Mouse (Mus musculus): ENCODE results near the gene Pip5k1c. TPM values are rescaled to one million over a fixed set of nuclear protein-coding genes. Genes with fewer than 3 reads are reported as not detected.

Gene Pip5k1c
- polyA plus RNA-seq, 1 experiment from 2014 or later = 70.1 TPM

DNA sequence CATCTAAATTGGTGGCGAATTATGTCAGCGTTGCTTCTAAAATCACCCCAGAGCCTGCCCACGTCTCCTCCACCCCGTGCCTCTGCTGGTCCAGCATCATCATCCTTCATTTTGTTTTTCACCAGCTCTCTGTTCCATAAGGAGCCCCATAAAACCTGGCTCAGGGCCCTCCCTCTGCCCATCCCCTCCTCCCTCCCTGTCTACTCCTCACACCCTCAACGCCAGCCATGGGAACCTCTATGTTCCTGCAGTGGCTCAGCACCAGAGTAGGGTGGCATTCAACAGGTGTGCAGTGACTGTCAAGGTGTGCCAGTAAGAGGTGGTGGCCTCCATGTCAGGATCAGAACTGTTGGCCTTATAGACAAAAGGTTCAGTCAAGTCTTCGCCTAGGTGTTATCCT, 2.4 kb downstream of the Pip5k1c start:
- ATAC-seq (ENCODE audit: insufficient number of reproducible peaks, insufficient read depth, low FRiP score, low TSS enrichment) = no peak
- H3K27ac ChIP-seq = no peak overlapping the region
- H3K9ac ChIP-seq = peak overlapping the region; percentile 78; the same call in 1 of the 2 replicates
- 94% methylated on average over 6 of the region's 6 CpGs for WGBS
- no peak overlapping the region for H3K4me3 ChIP-seq
- no peak overlapping the region for H3K4me2 ChIP-seq (replicated peaks)
- H3K36me3 ChIP-seq = no peaks in the 10 kb centered on the region
- H3K4me1 ChIP-seq = peaks cover 38% of the 10 kb centered on the region
- no peaks in the 10 kb centered on the region for H3K9me3 ChIP-seq
- H3K27me3 ChIP-seq = peaks cover 18% of the 10 kb centered on the region

GRCm38 (mm10) chr10:81297246-81297645, 4.5 kb downstream of the Pip5k1c start:
- ATAC-seq (ENCODE audit: insufficient number of reproducible peaks, insufficient read depth, low FRiP score, low TSS enrichment) = no peak
- WGBS = 73% methylated on average over 6 of the region's 6 CpGs
- Histone ChIP-seq H3K36me3 (0 out of 2 replicates have a peak, but pooled peaks cover 6% of the 10 kb centered on the region), H3K27me3 (no peaks in the 10 kb centered on the region), H3K27ac (no peak overlapping the region), H3K4me1 (peaks cover 30% of the 10 kb centered on the region), H3K4me2 (replicated peaks) (no peak overlapping the region), H3K9ac (no peak overlapping the region), H3K4me3 (no peak overlapping the region), H3K9me3 (no peaks in the 10 kb centered on the region)

- no peak overlapping the region for H3K27ac ChIP-seq
Observed at GRCm38 (mm10) chr10:81297845-81298244, 5.1 kb downstream of the Pip5k1c start.

GRCm38 (mm10) chr10:81298369-81299100, 5.8 kb downstream of the Pip5k1c start:
- H3K4me1 ChIP-seq = peaks cover 36% of the 10 kb centered on the region
- H3K27me3 ChIP-seq = no peaks in the 10 kb centered on the region
- no peak for ATAC-seq (ENCODE audit: insufficient number of reproducible peaks, insufficient read depth, low FRiP score, low TSS enrichment)
- no peak overlapping the region for H3K4me2 ChIP-seq (replicated peaks)
- no peak overlapping the region for H3K9ac ChIP-seq
- 0 out of 2 replicates have a peak, but pooled peaks cover 6% of the 10 kb centered on the region for H3K36me3 ChIP-seq
- no peak overlapping the region for H3K27ac ChIP-seq
- H3K4me3 ChIP-seq = no peak overlapping the region
- 90% methylated on average over 17 of the region's 17 CpGs for whole genome bisulfite sequencing
- no peaks in the 10 kb centered on the region for H3K9me3 ChIP-seq

More at GRCm38 (mm10) chr10:81297845-81298244, 5.1 kb downstream of the Pip5k1c start:
- Histone ChIP-seq H3K9me3 (no peaks in the 10 kb centered on the region), H3K9ac (no peak overlapping the region), H3K4me3 (no peak overlapping the region), H3K36me3 (0 out of 2 replicates have a peak, but pooled peaks cover 6% of the 10 kb centered on the region), H3K4me2 (replicated peaks) (no peak overlapping the region), H3K27me3 (no peaks in the 10 kb centered on the region), H3K4me1 (peaks cover 30% of the 10 kb centered on the region)
- ATAC-seq (ENCODE audit: insufficient number of reproducible peaks, insufficient read depth, low FRiP score, low TSS enrichment) = no peak
- WGBS = 40% methylated on average over 10 of the region's 10 CpGs

- no peak for ATAC-seq (ENCODE audit: insufficient number of reproducible peaks, insufficient read depth, low FRiP score, low TSS enrichment)
- no peak overlapping the region for H3K27ac ChIP-seq
- H3K4me2 ChIP-seq (replicated peaks) = no peak overlapping the region
- H3K4me1 ChIP-seq = peaks cover 29% of the 10 kb centered on the region
- H3K4me3 ChIP-seq = no peak overlapping the region
- H3K9ac ChIP-seq = 0 out of 2 replicates have a peak overlapping the region, but pooled peaks have one; percentile 1
- WGBS = 91% methylated on average over 14 of the region's 14 CpGs
- no peaks in the 10 kb centered on the region for H3K27me3 ChIP-seq
- 0 out of 2 replicates have a peak, but pooled peaks cover 6% of the 10 kb centered on the region for H3K36me3 ChIP-seq
- no peaks in the 10 kb centered on the region for H3K9me3 ChIP-seq
Observed at GRCm38 (mm10) chr10:81299585-81300351, 7.0 kb downstream of the Pip5k1c start.

DNA sequence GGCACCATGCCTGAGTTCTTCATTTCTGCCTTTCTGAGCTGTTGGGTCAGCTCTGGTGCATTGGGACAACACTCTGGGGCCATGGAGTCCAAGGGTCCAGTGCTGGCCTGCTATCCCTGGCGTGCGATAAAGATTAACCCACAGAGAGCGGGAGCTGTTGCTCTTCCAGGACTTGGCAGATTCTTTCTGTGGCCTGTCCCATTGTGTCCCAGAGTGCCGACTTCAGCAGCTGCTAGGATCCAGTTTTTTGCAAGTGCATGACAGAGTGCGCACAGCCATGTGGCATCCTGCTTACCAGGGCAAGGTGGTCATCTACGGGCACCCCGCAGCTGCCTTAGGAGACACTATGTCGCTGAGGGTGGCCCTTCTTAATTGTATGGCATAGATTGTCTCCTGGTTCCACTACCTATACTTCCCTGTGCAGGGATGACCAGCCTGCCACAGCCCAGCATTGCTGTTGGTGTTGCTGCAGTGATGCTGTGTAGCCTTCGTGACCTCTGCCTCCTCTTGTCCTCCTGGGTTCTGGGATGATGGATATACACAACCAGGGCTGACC, 7.7 kb downstream of the Pip5k1c start:
- H3K4me3 ChIP-seq = no peak overlapping the region
- no peak for ATAC-seq (ENCODE audit: insufficient number of reproducible peaks, insufficient read depth, low FRiP score, low TSS enrichment)
- H3K4me1 ChIP-seq = peaks cover 23% of the 10 kb centered on the region; the same call in 1 of the 2 replicates
- H3K9me3 ChIP-seq = no peaks in the 10 kb centered on the region
- H3K27me3 ChIP-seq = no peaks in the 10 kb centered on the region
- no peak overlapping the region for H3K4me2 ChIP-seq (replicated peaks)
- 83% methylated on average over 9 of the region's 9 CpGs for WGBS
- no peak overlapping the region for H3K27ac ChIP-seq
- H3K9ac ChIP-seq = 0 out of 2 replicates have a peak overlapping the region, but pooled peaks have one; percentile 1
- 0 out of 2 replicates have a peak, but pooled peaks cover 8% of the 10 kb centered on the region for H3K36me3 ChIP-seq

DNA sequence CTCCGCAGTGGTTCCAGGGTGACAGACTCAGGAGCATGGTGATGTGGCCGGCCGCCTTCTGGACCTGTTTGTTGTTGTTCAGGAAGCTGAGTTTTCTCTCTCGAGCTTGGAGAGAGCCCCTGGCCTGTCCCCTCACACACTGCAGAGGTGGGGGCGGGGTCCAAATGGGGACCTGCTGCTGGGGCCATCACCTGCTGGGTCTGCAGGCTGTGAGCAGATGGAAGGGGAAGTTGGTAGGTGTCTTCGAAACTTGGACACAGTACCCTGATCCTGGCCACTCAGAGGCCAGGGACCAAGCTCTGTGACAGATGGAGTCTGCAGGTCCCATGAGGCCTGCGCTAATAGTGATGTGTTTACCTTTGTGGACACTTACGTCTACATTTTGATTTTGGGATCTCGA, 8.6 kb downstream of the Pip5k1c start:
- Histone ChIP-seq H3K4me1 (0 out of 2 replicates have a peak, but pooled peaks cover 23% of the 10 kb centered on the region), H3K4me3 (no peak overlapping the region), H3K9me3 (no peaks in the 10 kb centered on the region), H3K27me3 (no peaks in the 10 kb centered on the region), H3K9ac (no peak overlapping the region), H3K36me3 (peaks cover 17% of the 10 kb centered on the region), H3K4me2 (replicated peaks) (no peak overlapping the region), H3K27ac (no peak overlapping the region)
- ATAC-seq (ENCODE audit: insufficient number of reproducible peaks, insufficient read depth, low FRiP score, low TSS enrichment) = no peak
- WGBS = 76% methylated on average over 9 of the region's 9 CpGs

GRCm38 (mm10) chr10:81302288-81302687, 9.5 kb downstream of the Pip5k1c start:
- 61% methylated on average over 4 of the region's 4 CpGs for WGBS
- H3K4me1 ChIP-seq = 0 out of 2 replicates have a peak, but pooled peaks cover 21% of the 10 kb centered on the region
- H3K4me3 ChIP-seq = no peak overlapping the region
- no peak overlapping the region for H3K4me2 ChIP-seq (replicated peaks)
- H3K9me3 ChIP-seq = no peaks in the 10 kb centered on the region
- no peaks in the 10 kb centered on the region for H3K27me3 ChIP-seq
- peak overlapping the region; percentile 51 for H3K27ac ChIP-seq
- ATAC-seq (ENCODE audit: insufficient number of reproducible peaks, insufficient read depth, low FRiP score, low TSS enrichment) = no peak
- H3K9ac ChIP-seq = no peak overlapping the region
- H3K36me3 ChIP-seq = peaks cover 26% of the 10 kb centered on the region

DNA sequence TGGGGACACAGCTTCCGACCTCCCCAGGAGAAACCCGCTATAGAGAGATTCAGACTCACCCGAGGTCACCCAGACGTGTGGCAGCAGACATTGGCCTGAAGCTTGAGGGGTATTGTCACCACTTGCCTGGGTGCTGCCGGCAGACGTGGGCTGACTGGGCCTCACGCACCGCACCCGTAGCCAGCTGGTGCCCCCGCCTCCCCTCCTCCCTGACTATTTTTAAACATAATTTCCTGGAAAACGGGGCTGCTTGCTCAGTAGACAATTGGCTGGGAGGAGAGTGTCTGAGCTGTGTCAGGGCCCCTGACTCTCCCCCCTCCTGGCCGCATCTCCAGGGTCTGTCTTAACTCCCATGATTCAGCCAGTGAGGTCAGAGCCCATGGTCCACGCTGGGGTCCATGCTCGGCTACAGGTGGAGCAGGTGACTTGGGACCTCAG, 10.0 kb downstream of the Pip5k1c start:
- H3K4me2 ChIP-seq (replicated peaks) = no peak overlapping the region
- WGBS = 67% methylated on average over 14 of the region's 14 CpGs
- no peaks in the 10 kb centered on the region for H3K27me3 ChIP-seq
- H3K36me3 ChIP-seq = peaks cover 31% of the 10 kb centered on the region
- H3K9ac ChIP-seq = no peak overlapping the region
- H3K27ac ChIP-seq = no peak overlapping the region
- H3K4me3 ChIP-seq = no peak overlapping the region
- H3K4me1 ChIP-seq = 0 out of 2 replicates have a peak, but pooled peaks cover 18% of the 10 kb centered on the region
- ATAC-seq (ENCODE audit: insufficient number of reproducible peaks, insufficient read depth, low FRiP score, low TSS enrichment) = no peak
- no peaks in the 10 kb centered on the region for H3K9me3 ChIP-seq

DNA sequence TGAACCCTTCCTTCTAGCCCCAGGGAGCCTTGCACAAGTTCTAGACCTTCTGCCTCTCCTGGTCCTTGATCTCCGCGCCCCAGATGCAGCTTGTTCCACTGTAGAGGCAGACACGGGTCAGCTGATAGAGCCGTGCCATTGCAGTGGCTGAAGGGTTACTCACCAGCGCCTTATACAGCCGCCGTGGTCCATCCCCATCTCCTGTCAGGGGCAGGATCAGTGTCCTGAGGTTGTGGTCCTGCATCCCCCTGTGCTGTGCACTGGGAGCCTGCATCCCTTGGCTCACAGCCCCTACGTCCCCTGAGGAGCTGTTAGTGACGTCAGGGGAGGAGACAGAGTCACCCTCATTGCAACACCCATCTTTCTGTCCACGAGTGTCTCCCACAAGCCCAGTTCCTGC, 10.5 kb downstream of the Pip5k1c start:
- 72% methylated on average over 10 of the region's 10 CpGs for WGBS
- peaks cover 36% of the 10 kb centered on the region for H3K36me3 ChIP-seq

GRCm38 (mm10) chr10:81303761-81304160, 11.0 kb downstream of the Pip5k1c start:
- Histone ChIP-seq H3K27me3 (no peaks in the 10 kb centered on the region), H3K36me3 (peaks cover 41% of the 10 kb centered on the region), H3K9me3 (no peaks in the 10 kb centered on the region), H3K9ac (no peak overlapping the region), H3K27ac (no peak overlapping the region), H3K4me3 (no peak overlapping the region), H3K4me2 (replicated peaks) (no peak overlapping the region), H3K4me1 (0 out of 2 replicates have a peak, but pooled peaks cover 18% of the 10 kb centered on the region)
- WGBS = 73% methylated on average over 7 of the region's 7 CpGs
- no peak for ATAC-seq (ENCODE audit: insufficient number of reproducible peaks, insufficient read depth, low FRiP score, low TSS enrichment)

More for the DNA sequence above, 10.5 kb downstream of the Pip5k1c start:
- ATAC-seq (ENCODE audit: insufficient number of reproducible peaks, insufficient read depth, low FRiP score, low TSS enrichment) = no peak
- Histone ChIP-seq H3K27me3 (no peaks in the 10 kb centered on the region), H3K4me2 (replicated peaks) (no peak overlapping the region), H3K4me3 (no peak overlapping the region), H3K9me3 (no peaks in the 10 kb centered on the region), H3K9ac (no peak overlapping the region), H3K4me1 (0 out of 2 replicates have a peak, but pooled peaks cover 18% of the 10 kb centered on the region), H3K27ac (no peak overlapping the region)
